Mouse (Mus musculus): Measurements from ENCODE around the gene Mzf1.

DNA sequence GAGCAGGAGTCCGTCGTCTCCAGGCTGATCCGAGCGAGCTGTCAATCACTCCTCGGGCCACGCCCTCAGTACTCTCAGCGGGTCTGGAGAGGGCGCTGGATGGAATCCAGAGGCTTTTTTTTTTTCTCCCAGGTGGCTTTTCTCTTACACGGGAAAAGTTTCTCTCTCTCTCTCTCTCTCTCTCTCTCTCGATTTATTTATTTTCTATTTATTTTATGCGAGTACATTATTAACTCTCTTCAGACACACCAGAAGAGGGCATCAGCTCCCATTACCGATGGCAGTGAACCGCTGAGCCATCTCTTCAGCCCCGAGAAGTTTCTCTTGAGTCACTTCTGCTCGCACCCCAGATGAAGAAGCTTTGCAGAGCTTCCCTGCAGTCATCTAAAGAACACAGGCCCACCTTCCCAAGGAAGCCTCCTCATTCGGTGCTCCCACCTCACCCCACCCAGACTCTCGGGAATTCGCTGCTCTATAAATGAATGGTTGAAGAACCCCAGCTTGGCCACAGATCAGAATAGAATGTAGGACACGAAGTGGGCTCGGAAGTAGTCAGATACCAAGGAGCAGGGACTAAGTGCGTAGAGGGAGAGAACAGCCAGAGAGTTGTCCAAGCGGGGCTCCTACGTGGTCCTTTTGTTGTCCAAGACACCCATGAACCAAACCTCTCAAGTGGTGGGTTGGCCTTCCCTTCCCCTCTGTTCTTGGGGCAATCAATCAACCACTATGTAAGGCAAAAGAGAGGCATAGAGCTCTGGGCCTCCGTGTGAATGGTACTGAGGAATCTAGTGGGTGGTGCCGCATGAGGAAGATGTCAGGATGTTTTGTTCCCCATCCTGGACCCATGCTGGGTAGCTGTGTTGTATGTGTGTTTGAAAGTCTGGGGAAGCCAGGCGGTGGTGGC lies 44.3 kb downstream of the Mzf1 start, which contains the start of gene Zbtb45:
- TF ChIP-seq TAL1 (IDR thresholded peaks at IDR 0.05; ENCODE audit: low read length), result no peak
- no peak for TF ChIP-seq GATA1 (IDR thresholded peaks at IDR 0.05; ENCODE audit: low read length)

All from erythroblast, embryonic 14.5 days (primary cell).